Comparison of ENCODE assay signal across 8 mouse cellular contexts in the genomic region with DNA sequence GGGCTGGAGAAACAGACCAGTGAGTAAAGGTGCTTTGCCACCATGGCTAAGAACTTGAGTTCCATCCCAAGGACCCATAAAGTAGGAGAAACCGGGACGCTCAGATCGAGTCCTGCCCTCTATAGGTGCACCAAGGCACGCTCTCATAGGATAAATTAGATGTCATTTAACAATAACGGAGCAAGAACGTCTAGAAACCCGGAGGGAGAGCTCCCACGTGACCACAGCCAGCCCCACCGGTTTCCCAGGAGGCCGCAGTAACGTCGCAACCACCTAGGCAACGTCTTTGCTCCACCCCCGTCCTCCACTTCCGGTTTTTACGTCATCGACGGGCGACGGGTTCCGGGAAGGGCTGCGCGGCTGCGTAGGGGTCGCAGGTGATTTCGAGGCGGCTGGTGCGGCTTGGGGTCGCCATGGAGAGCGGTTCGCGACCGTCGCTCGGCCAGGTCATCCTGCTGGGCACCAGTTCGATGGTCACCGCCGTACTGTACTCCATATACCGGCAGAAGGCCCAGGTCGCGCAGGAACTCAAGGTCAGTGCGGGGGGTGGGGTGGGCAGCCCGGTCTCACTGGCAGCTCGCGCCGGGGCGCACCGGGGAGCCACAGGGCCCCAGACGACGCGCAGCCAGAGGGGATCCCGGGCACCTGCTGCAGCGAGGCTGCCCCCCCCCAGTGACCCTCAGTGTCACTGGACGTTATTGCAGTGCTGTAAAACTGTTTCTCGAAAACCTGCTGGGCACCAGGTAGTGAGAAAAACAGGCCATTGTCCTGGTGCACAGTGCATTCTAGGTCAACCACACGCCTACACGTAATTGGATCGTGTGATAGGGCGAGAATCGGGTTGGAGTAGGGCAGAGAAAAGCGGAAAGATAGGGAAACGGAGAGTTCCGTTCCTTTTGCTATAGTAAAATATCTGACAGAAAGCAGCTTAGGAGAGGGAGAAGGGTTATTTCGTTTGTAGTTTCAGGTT. TPM values are rescaled to one million over a fixed set of nuclear protein-coding genes. Genes with fewer than 3 reads are reported as not detected.
DNase-seq lines count a peak whose midpoint lies in the region; ATAC-seq and TF ChIP-seq lines count a peak whose summit lies in the region.

A gene (plus strand): TSS at position 325 of the 970 bp plus-strand sequence.

- peaks cover 39% of the 10 kb centered on the region for H3K36me3 ChIP-seq in heart, embryonic 12.5 days
- H3K36me3 ChIP-seq in kidney, postnatal 0 days (ENCODE audit: insufficient read depth, low read length) = peaks cover 26% of the 10 kb centered on the region; the same call in 1 of the 2 replicates
- H3K36me3 ChIP-seq in liver, embryonic 11.5 days (ENCODE audit: control insufficient read depth, insufficient read depth, low read length) = peaks cover 24% of the 10 kb centered on the region
- peaks cover 29% of the 10 kb centered on the region for H3K36me3 ChIP-seq in stomach, embryonic 14.5 days (ENCODE audit: control insufficient read depth, insufficient read depth, low read length)

- H3K9ac ChIP-seq in heart, embryonic 12.5 days = peak within 1 kb of the TSS; percentile 85
- H3K9ac ChIP-seq in kidney, postnatal 0 days (ENCODE audit: low read depth, low read length) = peak within 1 kb of the TSS; percentile 85
- H3K9ac ChIP-seq in liver, embryonic 11.5 days (ENCODE audit: low read depth, low read length) = peak within 1 kb of the TSS; percentile 91
- H3K9ac ChIP-seq in stomach, embryonic 14.5 days (replicated peaks; ENCODE audit: low read depth, low read length) = peak within 1 kb of the TSS; percentile 89

- 0 out of 2 replicates have a peak within 1 kb of the TSS, but pooled peaks have one; percentile 15 for H3K27ac ChIP-seq in heart, embryonic 12.5 days (ENCODE audit: poor library complexity, severe bottlenecking)
- H3K27ac ChIP-seq in kidney, postnatal 0 days = peak within 1 kb of the TSS; percentile 77
- H3K27ac ChIP-seq in liver, embryonic 11.5 days (ENCODE audit: low read depth, low read length) = 0 out of 2 replicates have a peak within 1 kb of the TSS, but pooled peaks have one; percentile 21
- H3K27ac ChIP-seq in stomach, embryonic 14.5 days (ENCODE audit: low read length) = peak within 1 kb of the TSS; percentile 48

- H3K9me3 ChIP-seq in heart, embryonic 12.5 days (replicated peaks) = no peaks in the 10 kb centered on the region
- H3K9me3 ChIP-seq in kidney, postnatal 0 days (replicated peaks; ENCODE audit: low read length) = no peaks in the 10 kb centered on the region
- no peaks in the 10 kb centered on the region for H3K9me3 ChIP-seq in liver, embryonic 11.5 days (ENCODE audit: control insufficient read depth, low read length)
- no peaks in the 10 kb centered on the region for H3K9me3 ChIP-seq in stomach, embryonic 14.5 days (ENCODE audit: control insufficient read depth, low read depth, low read length)

- peak within 1 kb of the TSS; percentile 88 for H3K4me3 ChIP-seq in heart, embryonic 12.5 days
- H3K4me3 ChIP-seq in kidney, postnatal 0 days (replicated peaks; ENCODE audit: low read depth, low read length) = peak within 1 kb of the TSS; percentile 93
- H3K4me3 ChIP-seq in liver, embryonic 11.5 days (ENCODE audit: low read depth, low read length) = peak within 1 kb of the TSS; percentile 91
- peak within 1 kb of the TSS; percentile 98 for H3K4me3 ChIP-seq in stomach, embryonic 14.5 days (ENCODE audit: low read depth, low read length)

- TF ChIP-seq CTCF in kidney, postnatal 0 days (IDR thresholded peaks at IDR 0.05; ENCODE audit: low read depth) = peak; percentile 39

- peak; percentile 97 for ATAC-seq in erythroid progenitor cell, adult 5-6 weeks (replicated peaks; ENCODE audit: low FRiP score, poor library complexity, severe bottlenecking)
- peak; percentile 94 for ATAC-seq in heart, embryonic 12.5 days (ENCODE audit: insufficient number of reproducible peaks, low FRiP score)
- ATAC-seq in kidney, postnatal 0 days (replicated peaks; ENCODE audit: low FRiP score, low read depth) = peak; percentile 89
- ATAC-seq in liver, embryonic 11.5 days (replicated peaks; ENCODE audit: low FRiP score) = peak; percentile 89
- peak; percentile 91 for ATAC-seq in stomach, embryonic 14.5 days (ENCODE audit: insufficient number of reproducible peaks, insufficient read depth, low FRiP score, low read depth)

- DNase-seq in CD4-positive helper T cell, adult 2 months (ENCODE audit: low read depth, low spot score) = peak; percentile 95
- DNase-seq in brain, embryonic 18.5 days (ENCODE audit: low read depth, low spot score) = peak; percentile 91
- peak; percentile 97 for DNase-seq in kidney, postnatal 0 days (ENCODE audit: low spot score)
- peak; percentile 98 for DNase-seq in liver, embryonic 11.5 days (ENCODE audit: low spot score)
- peak; percentile 95 for DNase-seq in naive thymus-derived CD4-positive, alpha-beta T cell, adult 2 months (ENCODE audit: low read depth)

- WGBS in heart, embryonic 12.5 days = 1% methylated on average over 64 of the region's 64 CpGs
- WGBS in kidney, postnatal 0 days = under 1% methylated on average over 64 of the region's 64 CpGs
- 1% methylated on average over 64 of the region's 64 CpGs for WGBS in liver, embryonic 11.5 days
- 1% methylated on average over 64 of the region's 64 CpGs for WGBS in stomach, embryonic 14.5 days

- peak within 1 kb of the TSS; percentile 87 for H3K4me2 ChIP-seq in heart, embryonic 12.5 days
- peak within 1 kb of the TSS; percentile 87 for H3K4me2 ChIP-seq in kidney, postnatal 0 days (ENCODE audit: low read length)
- H3K4me2 ChIP-seq in liver, embryonic 11.5 days = peak within 1 kb of the TSS; percentile 91
- H3K4me2 ChIP-seq in stomach, embryonic 14.5 days (replicated peaks; ENCODE audit: low read depth, low read length) = peak within 1 kb of the TSS; percentile 89

- peaks cover 11% of the 10 kb centered on the region for H3K4me1 ChIP-seq in heart, embryonic 12.5 days (replicated peaks)
- H3K4me1 ChIP-seq in kidney, postnatal 0 days (replicated peaks; ENCODE audit: insufficient read depth, low read length) = peaks cover 6% of the 10 kb centered on the region; the same call in 1 of the 2 replicates
- peaks cover 10% of the 10 kb centered on the region for H3K4me1 ChIP-seq in liver, embryonic 11.5 days (replicated peaks; ENCODE audit: control insufficient read depth, insufficient read depth, low read length)
- H3K4me1 ChIP-seq in stomach, embryonic 14.5 days (ENCODE audit: control insufficient read depth, insufficient read depth, low read length) = peaks cover 9% of the 10 kb centered on the region

- peaks cover 5% of the 10 kb centered on the region; the same call in 1 of the 2 replicates for H3K27me3 ChIP-seq in heart, embryonic 12.5 days (replicated peaks)
- H3K27me3 ChIP-seq in kidney, postnatal 0 days (ENCODE audit: insufficient read depth, low read length) = no peaks in the 10 kb centered on the region; the same call in 1 of the 2 replicates
- H3K27me3 ChIP-seq in liver, embryonic 11.5 days (replicated peaks; ENCODE audit: control insufficient read depth, insufficient read depth, low read length) = no peaks in the 10 kb centered on the region; the same call in 1 of the 2 replicates
- H3K27me3 ChIP-seq in stomach, embryonic 14.5 days (ENCODE audit: control insufficient read depth, insufficient read depth, low read length) = no peaks in the 10 kb centered on the region

RNA-seq across cellular contexts. Expression of the gene that starts here (rescaled TPM):
- 2.9 and 3.2 TPM in 2 replicates for total RNA-seq in erythroid progenitor cell, adult 5-6 weeks (2015; ENCODE audit: low replicate concordance)
- 3.7 and 5.0 TPM in 2 replicates for total RNA-seq in erythroid progenitor cell, adult 5-6 weeks (2017; ENCODE audit: low replicate concordance)
- polyA plus RNA-seq in heart, embryonic 12.5 days (2016; fragmentation: Nextera tagmentation; extraction: Ambion mirVana) = 18.6 and 21.5 TPM in 2 replicates
- polyA plus RNA-seq in kidney, postnatal 0 days (2015; fragmentation: Nextera tagmentation; extraction: Ambion mirVana) = 23.6 and 25.3 TPM in 2 replicates
- 15.1 and 17.9 TPM in 2 replicates for polyA plus RNA-seq in liver, embryonic 11.5 days (2014; fragmentation: Nextera tagmentation; extraction: Ambion mirVana)
- polyA plus RNA-seq in stomach, embryonic 14.5 days (2014; fragmentation: Nextera tagmentation; extraction: Ambion mirVana) = 17.6 and 19.4 TPM in 2 replicates

Comparison
In these comparisons a context has a peak if more than half of its experiments do, and no peak if none do; other contexts are left out.
1. Peak in every context shown above with its lines: DNase-seq, ATAC-seq, H3K4me3 ChIP-seq and H3K27ac ChIP-seq.
2. H3K27ac ChIP-seq: peak in every context shown above with its lines; median percentile 77 in kidney, postnatal 0 days; 48 in stomach, embryonic 14.5 days; 21 in liver, embryonic 11.5 days; 15 in heart, embryonic 12.5 days.